Mouse (Mus musculus) liver, embryonic 11.5 days (tissue): ENCODE measurements at regions not wholly inside any gene's neighbourhood (a gene's known extent, or its start where the extent isn't known, plus 50 kb on each side); places are given as distances from the start of the nearest gene placed in this dataset.

Experiments
- ATAC-seq: fragments of 200-750 bp; cut with Nextera tagmentation; replicated peaks from 2 replicates; pipeline ENCODE4 v1.8.0; 2017; ENCODE audit warnings: moderate number of reproducible peaks, mild to moderate bottlenecking, moderate TSS enrichment, moderate library complexity; ENCODE audit not compliant: low FRiP score
- DNase-seq: peaks from one replicate; pipeline ENCODE4 v3.0.0-alpha.2; 2017; ENCODE audit warnings: low spot score
- H3K27ac ChIP-seq: fragments of 300-500 bp; sonication (generic); 2 replicates; pipeline ENCODE4 v1.5.1; 2014; ENCODE audit warnings: mild to moderate bottlenecking, low read depth, low read length, control low read depth
- H3K27me3 ChIP-seq: fragments of 300-500 bp; sonication (generic); replicated peaks from 2 replicates; pipeline ENCODE4 v1.6.1; 2014; ENCODE audit warnings: low read length, mixed read lengths; ENCODE audit not compliant: control insufficient read depth, insufficient read depth
- H3K36me3 ChIP-seq: fragments of 300-500 bp; sonication (generic); 2 replicates; pipeline ENCODE4 v1.6.1; 2014; ENCODE audit warnings: mild to moderate bottlenecking, low read length, moderate library complexity, mixed read lengths; ENCODE audit not compliant: control insufficient read depth, insufficient read depth
- H3K4me1 ChIP-seq: fragments of 300-500 bp; sonication (generic); replicated peaks from 2 replicates; pipeline ENCODE4 v1.6.1; 2014; ENCODE audit warnings: low read length, mixed read lengths; ENCODE audit not compliant: control insufficient read depth, insufficient read depth
- H3K4me2 ChIP-seq: fragments of 300-500 bp; sonication (generic); 2 replicates; pipeline ENCODE4 v1.6.1; 2014; ENCODE audit warnings: mild to moderate bottlenecking, control low read depth, moderate library complexity
- H3K4me3 ChIP-seq: fragments of 300-500 bp; sonication (generic); 2 replicates; pipeline ENCODE4 v1.5.1; 2014; ENCODE audit warnings: low read depth, low read length, control low read depth
- H3K9ac ChIP-seq: fragments of 300-500 bp; sonication (generic); 2 replicates; pipeline ENCODE4 v1.6.1; 2014; ENCODE audit warnings: low read depth, low read length, control low read depth
- H3K9me3 ChIP-seq: fragments of 300-500 bp; sonication (generic); 2 replicates; pipeline ENCODE4 v1.6.1; 2016; ENCODE audit warnings: low read length, inconsistent platforms, mixed read lengths; ENCODE audit not compliant: control insufficient read depth
- WGBS: fragments of 180-500 bp; shearing (Covaris S2); extraction: QIAGEN DNeasy Blood & Tissue Kit; methylation state at CpG from one replicate; pipeline ENCODE4 v1.1.7; 2014; 5-methylcytosine and 5-hydroxymethylcytosine counted together

GRCm38 (mm10) chrX:99415701-99416100, 55.4 kb downstream of the Pja1 start:
- WGBS: 50% methylated on average over 5 of the region's 5 CpGs
- Histone ChIP-seq H3K36me3 (no peaks in the 10 kb centered on the region), H3K9me3 (no peaks in the 10 kb centered on the region), H3K4me2 (no peak overlapping the region), H3K4me1 (0 out of 2 replicates have a peak, but pooled peaks cover 4% of the 10 kb centered on the region), H3K9ac (no peak overlapping the region), H3K27ac (no peak overlapping the region), H3K27me3 (peaks cover 31% of the 10 kb centered on the region; the same call in 1 of the 2 replicates), H3K4me3 (no peak overlapping the region)
- ATAC-seq: no peak
- DNase-seq: no peak

DNA sequence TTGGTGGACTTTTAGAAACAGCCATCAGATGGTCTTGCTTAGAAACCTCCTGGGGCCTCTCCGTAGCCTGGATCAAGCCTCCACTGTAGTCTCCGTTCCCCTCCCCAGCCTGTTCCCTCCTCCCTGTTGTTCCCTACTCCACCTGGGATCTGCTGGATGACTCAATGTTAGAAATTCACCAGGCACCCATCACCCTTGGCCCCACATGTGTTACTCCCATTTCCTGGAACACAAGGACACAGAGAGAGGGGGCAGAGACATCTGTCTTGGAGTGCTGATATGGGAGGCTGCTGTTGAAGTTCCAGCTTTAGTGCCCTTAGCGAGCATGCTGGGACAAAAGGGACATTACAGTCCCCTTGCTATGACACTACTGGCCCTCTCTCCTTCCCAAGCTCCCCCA, 60.1 kb downstream of the Pja1 start:
- 57% methylated on average over 3 of the region's 3 CpGs for WGBS

GRCm38 (mm10) chrX:99409858-99410257, 61.2 kb downstream of the Pja1 start:
- no peak for ATAC-seq
- 73% methylated on average over 9 of the region's 10 CpGs for WGBS

More for the DNA sequence above, 60.1 kb downstream of the Pja1 start:
- H3K4me3 ChIP-seq: no peak overlapping the region
- ATAC-seq: no peak
- no peak overlapping the region for H3K4me2 ChIP-seq
- DNase-seq: no peak
- H3K27ac ChIP-seq: no peak overlapping the region
- H3K9me3 ChIP-seq: no peaks in the 10 kb centered on the region
- H3K9ac ChIP-seq: no peak overlapping the region
- peaks cover 26% of the 10 kb centered on the region for H3K27me3 ChIP-seq
- no peaks in the 10 kb centered on the region for H3K4me1 ChIP-seq
- H3K36me3 ChIP-seq: no peaks in the 10 kb centered on the region

GRCm38 (mm10) chrX:99409331-99409730, 61.7 kb downstream of the Pja1 start:
- no peak for DNase-seq

More at GRCm38 (mm10) chrX:99409858-99410257, 61.2 kb downstream of the Pja1 start:
- Histone ChIP-seq H3K27me3 (peaks cover 22% of the 10 kb centered on the region), H3K36me3 (no peaks in the 10 kb centered on the region), H3K9me3 (no peaks in the 10 kb centered on the region), H3K27ac (no peak overlapping the region), H3K4me2 (no peak overlapping the region), H3K4me3 (no peak overlapping the region), H3K4me1 (no peaks in the 10 kb centered on the region), H3K9ac (no peak overlapping the region)
- DNase-seq: no peak

GRCm38 (mm10) chrX:99408804-99409203, 62.3 kb downstream of the Pja1 start:
- Histone ChIP-seq H3K4me1 (no peaks in the 10 kb centered on the region), H3K27me3 (peaks cover 26% of the 10 kb centered on the region), H3K27ac (no peak overlapping the region), H3K36me3 (no peaks in the 10 kb centered on the region), H3K4me3 (no peak overlapping the region), H3K9ac (no peak overlapping the region), H3K9me3 (no peaks in the 10 kb centered on the region), H3K4me2 (no peak overlapping the region)
- ATAC-seq: no peak
- WGBS: 66% methylated on average over 6 of the region's 6 CpGs
- no peak for DNase-seq

More at GRCm38 (mm10) chrX:99409331-99409730, 61.7 kb downstream of the Pja1 start:
- Histone ChIP-seq H3K9me3 (no peaks in the 10 kb centered on the region), H3K9ac (no peak overlapping the region), H3K36me3 (no peaks in the 10 kb centered on the region), H3K4me3 (no peak overlapping the region), H3K27me3 (peaks cover 24% of the 10 kb centered on the region), H3K4me1 (no peaks in the 10 kb centered on the region), H3K4me2 (no peak overlapping the region), H3K27ac (no peak overlapping the region)
- ATAC-seq: no peak
- WGBS: 62% methylated on average over 5 of the region's 5 CpGs

DNA sequence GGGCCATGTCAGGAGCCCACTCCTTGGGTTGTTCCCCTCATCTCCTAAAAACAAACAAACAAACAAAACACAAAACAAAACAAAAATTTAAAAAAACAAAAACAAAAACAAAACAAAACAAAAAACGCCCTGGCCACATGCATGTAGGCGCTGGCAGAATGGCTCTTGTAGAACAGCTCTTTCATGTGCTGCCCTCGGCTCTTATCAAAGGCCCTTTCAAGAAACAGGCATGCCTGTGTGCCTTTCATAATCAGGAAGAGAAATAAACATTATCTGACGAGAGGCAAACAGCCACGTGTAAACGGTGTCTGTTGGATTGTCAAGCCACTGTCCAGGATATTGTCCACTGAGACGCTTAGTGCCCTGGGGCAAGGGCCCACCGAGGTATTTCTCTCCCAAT, 65.2 kb downstream of the Pja1 start:
- 55% methylated on average over 8 of the region's 8 CpGs for WGBS
- Histone ChIP-seq H3K27ac (no peak overlapping the region), H3K4me3 (no peak overlapping the region), H3K4me2 (no peak overlapping the region), H3K9me3 (no peaks in the 10 kb centered on the region), H3K9ac (no peak overlapping the region), H3K4me1 (no peaks in the 10 kb centered on the region), H3K27me3 (peaks cover 31% of the 10 kb centered on the region), H3K36me3 (no peaks in the 10 kb centered on the region)
- 0 out of 2 replicates have a peak, but pooled peaks have one; percentile 26 for ATAC-seq
- DNase-seq: no peak

GRCm38 (mm10) chrX:99403521-99404149, 67.4 kb downstream of the Pja1 start:
- Histone ChIP-seq H3K4me3 (no peak overlapping the region), H3K4me1 (no peaks in the 10 kb centered on the region), H3K27ac (no peak overlapping the region), H3K36me3 (no peaks in the 10 kb centered on the region), H3K27me3 (peaks cover 38% of the 10 kb centered on the region), H3K4me2 (no peak overlapping the region), H3K9me3 (no peaks in the 10 kb centered on the region), H3K9ac (no peak overlapping the region)
- WGBS: 65% methylated on average over 6 of the region's 6 CpGs
- DNase-seq (no peak), ATAC-seq (no peak)

GRCm38 (mm10) chrX:99402841-99403520, 68.1 kb downstream of the Pja1 start:
- Histone ChIP-seq H3K27me3 (peaks cover 33% of the 10 kb centered on the region), H3K4me3 (no peak overlapping the region), H3K36me3 (no peaks in the 10 kb centered on the region), H3K9me3 (no peaks in the 10 kb centered on the region), H3K9ac (no peak overlapping the region), H3K27ac (no peak overlapping the region), H3K4me2 (no peak overlapping the region), H3K4me1 (no peaks in the 10 kb centered on the region)
- WGBS: 55% methylated on average over 9 of the region's 9 CpGs
- ATAC-seq: no peak
- DNase-seq: no peak

- H3K9me3 ChIP-seq: no peaks in the 10 kb centered on the region
- no peaks in the 10 kb centered on the region for H3K4me1 ChIP-seq
- no peak for DNase-seq
- no peak overlapping the region for H3K4me2 ChIP-seq
- H3K27me3 ChIP-seq: peaks cover 43% of the 10 kb centered on the region
- H3K9ac ChIP-seq: no peak overlapping the region
- ATAC-seq: no peak
- H3K36me3 ChIP-seq: no peaks in the 10 kb centered on the region
- WGBS: 51% methylated on average over 8 of the region's 8 CpGs
- no peak overlapping the region for H3K4me3 ChIP-seq
- no peak overlapping the region for H3K27ac ChIP-seq
These were observed 73.7 kb downstream of the Pja1 start for GRCm38 (mm10) chrX:99397344-99397743.
